Mouse (Mus musculus): ENCODE measurements around the gene Gdpd5. TPM values are rescaled to one million over a fixed set of nuclear protein-coding genes. Genes with fewer than 3 reads are reported as not detected.

Gdpd5 gene
- polyA plus RNA-seq, 1 experiment from 2014 or later: 53.2 TPM

- ATAC-seq (ENCODE audit: low FRiP score): no peak
- H3K4me2 ChIP-seq: no peak overlapping the region
- H3K27me3 ChIP-seq: no peaks in the 10 kb centered on the region
- peaks cover 47% of the 10 kb centered on the region for H3K4me1 ChIP-seq (replicated peaks)
- H3K9ac ChIP-seq: peak overlapping the region; percentile 49
- no peak overlapping the region for H3K4me3 ChIP-seq
- H3K27ac ChIP-seq: peak overlapping the region; percentile 42; the same call in 1 of the 2 replicates
- peaks cover 14% of the 10 kb centered on the region for H3K36me3 ChIP-seq
- H3K9me3 ChIP-seq: no peaks in the 10 kb centered on the region
- 53% methylated on average over 12 of the region's 12 CpGs for WGBS
These were observed 53.5 kb downstream of the Gdpd5 start for GRCm38 (mm10) chr7:99434672-99435250.

- Histone ChIP-seq H3K27me3 (no peaks in the 10 kb centered on the region), H3K36me3 (peaks cover 24% of the 10 kb centered on the region), H3K4me3 (no peak overlapping the region), H3K9me3 (no peaks in the 10 kb centered on the region), H3K4me1 (replicated peaks) (peaks cover 57% of the 10 kb centered on the region), H3K9ac (0 out of 2 replicates have a peak overlapping the region, but pooled peaks have one; percentile 39), H3K4me2 (no peak overlapping the region), H3K27ac (peak overlapping the region; percentile 4; the same call in 1 of the 2 replicates)
- 5% methylated on average over 4 of the region's 4 CpGs for WGBS
- no peak for ATAC-seq (ENCODE audit: low FRiP score)
These were observed 55.3 kb downstream of the Gdpd5 start for GRCm38 (mm10) chr7:99436530-99436929.

- Histone ChIP-seq H3K27me3 (no peaks in the 10 kb centered on the region), H3K4me3 (no peak overlapping the region), H3K4me2 (no peak overlapping the region), H3K27ac (no peak overlapping the region), H3K36me3 (peaks cover 33% of the 10 kb centered on the region), H3K4me1 (replicated peaks) (peaks cover 56% of the 10 kb centered on the region), H3K9me3 (no peaks in the 10 kb centered on the region), H3K9ac (no peak overlapping the region)
- ATAC-seq (ENCODE audit: low FRiP score): no peak
- 63% methylated on average over 10 of the region's 10 CpGs for WGBS
These were observed 57.7 kb downstream of the Gdpd5 start for GRCm38 (mm10) chr7:99438881-99439280.

- Histone ChIP-seq H3K27me3 (no peaks in the 10 kb centered on the region), H3K9me3 (no peaks in the 10 kb centered on the region), H3K36me3 (peaks cover 41% of the 10 kb centered on the region), H3K4me1 (replicated peaks) (peaks cover 37% of the 10 kb centered on the region), H3K27ac (peak overlapping the region; percentile 30), H3K4me3 (no peak overlapping the region), H3K4me2 (no peak overlapping the region), H3K9ac (0 out of 2 replicates have a peak overlapping the region, but pooled peaks have one; percentile 14)
- 0 out of 2 replicates have a peak, but pooled peaks have one; percentile 16 for ATAC-seq (ENCODE audit: low FRiP score)
- WGBS: 20% methylated on average over 6 of the region's 6 CpGs
These were observed 60.4 kb downstream of the Gdpd5 start for GRCm38 (mm10) chr7:99441534-99442072.

- ATAC-seq (ENCODE audit: low FRiP score): no peak
- H3K4me3 ChIP-seq: no peak overlapping the region
- 0 out of 2 replicates have a peak overlapping the region, but pooled peaks have one; percentile 35 for H3K9ac ChIP-seq
- H3K4me2 ChIP-seq: no peak overlapping the region
- 55% methylated on average over 5 of the region's 5 CpGs for WGBS
- peak overlapping the region; percentile 56 for H3K27ac ChIP-seq
- peaks cover 39% of the 10 kb centered on the region for H3K36me3 ChIP-seq
- no peaks in the 10 kb centered on the region for H3K9me3 ChIP-seq
- H3K4me1 ChIP-seq (replicated peaks): peaks cover 45% of the 10 kb centered on the region
- H3K27me3 ChIP-seq: no peaks in the 10 kb centered on the region
These were observed 62.0 kb downstream of the Gdpd5 start for GRCm38 (mm10) chr7:99443164-99443563.

GRCm38 (mm10) chr7:99444012-99444411 lies 62.8 kb downstream of the Gdpd5 start:
- 74% methylated on average over 6 of the region's 6 CpGs for WGBS
- no peak overlapping the region for H3K27ac ChIP-seq
- no peak overlapping the region for H3K9ac ChIP-seq
- H3K36me3 ChIP-seq: peaks cover 33% of the 10 kb centered on the region
- H3K9me3 ChIP-seq: no peaks in the 10 kb centered on the region
- ATAC-seq (ENCODE audit: low FRiP score): no peak
- H3K27me3 ChIP-seq: no peaks in the 10 kb centered on the region
- peaks cover 53% of the 10 kb centered on the region for H3K4me1 ChIP-seq (replicated peaks)
- no peak overlapping the region for H3K4me2 ChIP-seq
- H3K4me3 ChIP-seq: no peak overlapping the region

- Histone ChIP-seq H3K27ac (peak overlapping the region; percentile 48; the same call in 1 of the 2 replicates), H3K9ac (peak overlapping the region; percentile 49; the same call in 1 of the 2 replicates), H3K4me3 (no peak overlapping the region), H3K4me1 (replicated peaks) (peaks cover 66% of the 10 kb centered on the region), H3K4me2 (no peak overlapping the region), H3K9me3 (no peaks in the 10 kb centered on the region), H3K36me3 (peaks cover 28% of the 10 kb centered on the region), H3K27me3 (no peaks in the 10 kb centered on the region)
- no peak for ATAC-seq (ENCODE audit: low FRiP score)
- WGBS: 63% methylated on average over 2 of the region's 2 CpGs
These were observed 64.6 kb downstream of the Gdpd5 start for GRCm38 (mm10) chr7:99445833-99446232.

GRCm38 (mm10) chr7:99447323-99447722 lies 66.1 kb downstream of the Gdpd5 start:
- Histone ChIP-seq H3K9ac (peak overlapping the region; percentile 30; the same call in 1 of the 2 replicates), H3K4me3 (no peak overlapping the region), H3K4me1 (replicated peaks) (peaks cover 54% of the 10 kb centered on the region), H3K4me2 (no peak overlapping the region), H3K27ac (no peak overlapping the region), H3K9me3 (no peaks in the 10 kb centered on the region), H3K36me3 (peaks cover 18% of the 10 kb centered on the region), H3K27me3 (no peaks in the 10 kb centered on the region)
- ATAC-seq (ENCODE audit: low FRiP score): no peak
- 56% methylated on average over 5 of the region's 5 CpGs for WGBS

GRCm38 (mm10) chr7:99448619-99449018 lies 67.4 kb downstream of the Gdpd5 start:
- H3K36me3 ChIP-seq: peaks cover 19% of the 10 kb centered on the region
- 71% methylated on average over 5 of the region's 5 CpGs for WGBS
- no peak for ATAC-seq (ENCODE audit: low FRiP score)
- peaks cover 45% of the 10 kb centered on the region for H3K4me1 ChIP-seq (replicated peaks)
- peak overlapping the region; percentile 76 for H3K27ac ChIP-seq
- H3K4me2 ChIP-seq: no peak overlapping the region
- H3K4me3 ChIP-seq: no peak overlapping the region
- H3K9ac ChIP-seq: 0 out of 2 replicates have a peak overlapping the region, but pooled peaks have one; percentile 29
- no peaks in the 10 kb centered on the region for H3K27me3 ChIP-seq
- no peaks in the 10 kb centered on the region for H3K9me3 ChIP-seq

GRCm38 (mm10) chr7:99449063-99449462 lies 67.8 kb downstream of the Gdpd5 start:
- Histone ChIP-seq H3K4me3 (no peak overlapping the region), H3K9ac (0 out of 2 replicates have a peak overlapping the region, but pooled peaks have one; percentile 29), H3K36me3 (peaks cover 23% of the 10 kb centered on the region), H3K4me1 (replicated peaks) (peaks cover 45% of the 10 kb centered on the region), H3K4me2 (no peak overlapping the region), H3K9me3 (no peaks in the 10 kb centered on the region), H3K27me3 (no peaks in the 10 kb centered on the region), H3K27ac (peak overlapping the region; percentile 76)
- WGBS: 36% methylated on average over 8 of the region's 8 CpGs
- no peak for ATAC-seq (ENCODE audit: low FRiP score)

GRCm38 (mm10) chr7:99449751-99450150 lies 68.5 kb downstream of the Gdpd5 start:
- Histone ChIP-seq H3K27me3 (no peaks in the 10 kb centered on the region), H3K36me3 (peaks cover 23% of the 10 kb centered on the region), H3K4me3 (no peak overlapping the region), H3K9ac (peak overlapping the region; percentile 43; the same call in 1 of the 2 replicates), H3K9me3 (no peaks in the 10 kb centered on the region), H3K4me2 (no peak overlapping the region), H3K27ac (peak overlapping the region; percentile 76), H3K4me1 (replicated peaks) (peaks cover 45% of the 10 kb centered on the region)
- no peak for ATAC-seq (ENCODE audit: low FRiP score)
- WGBS: 26% methylated on average over 3 of the region's 3 CpGs

GRCm38 (mm10) chr7:99450703-99451102 lies 69.5 kb downstream of the Gdpd5 start:
- Histone ChIP-seq H3K27me3 (no peaks in the 10 kb centered on the region), H3K9ac (no peak overlapping the region), H3K4me2 (no peak overlapping the region), H3K27ac (no peak overlapping the region), H3K36me3 (peaks cover 28% of the 10 kb centered on the region), H3K9me3 (no peaks in the 10 kb centered on the region), H3K4me3 (no peak overlapping the region), H3K4me1 (replicated peaks) (peaks cover 42% of the 10 kb centered on the region)
- ATAC-seq (ENCODE audit: low FRiP score): peak; percentile 46
- 0% methylated on average over 3 of the region's 3 CpGs for WGBS

Measured in hindbrain, embryonic 13.5 days (tissue).